21 mouse cellular contexts compared by ENCODE assay signal in genomic region chr2:50649656-50650055, GRCm38 (mm10).
"Had no signal": no experiment of that assay in that cellular context is flagged by ENCODE, and none has a peak within 500 bp of the region (broad histone marks: within the 10 kb centered on the region; RNA-seq: fewer than 3 reads in every experiment).

No protein-coding gene starts in this region.

- H3K4me3 ChIP-seq: intestine, embryonic 15.5 days; kidney, embryonic 15.5 days; left cerebral cortex, adult 2 months; neural tube, embryonic 12.5 days; neural tube, embryonic 15.5 days had no signal

- H3K36me3 ChIP-seq: intestine, embryonic 15.5 days; kidney, embryonic 15.5 days; neural tube, embryonic 12.5 days; neural tube, embryonic 15.5 days had no signal

- H3K9me3 ChIP-seq: intestine, embryonic 15.5 days; kidney, embryonic 15.5 days; neural tube, embryonic 12.5 days; neural tube, embryonic 15.5 days had no signal

- H3K9ac ChIP-seq: intestine, embryonic 15.5 days; kidney, embryonic 15.5 days; liver, embryonic 14.5 days; neural tube, embryonic 12.5 days; neural tube, embryonic 15.5 days had no signal

- ATAC-seq: intestine, embryonic 15.5 days had no signal

- H3K4me1 ChIP-seq: intestine, embryonic 15.5 days; neural tube, embryonic 12.5 days had no signal

- H3K27ac ChIP-seq: intestine, embryonic 15.5 days; kidney, embryonic 15.5 days; left cerebral cortex, adult 2 months; liver, embryonic 14.5 days; neural tube, embryonic 12.5 days; neural tube, embryonic 15.5 days had no signal

- DNase-seq: kidney, adult 11 months; kidney, adult 8-10 months; kidney, postnatal 10 days; kidney, postnatal 36 days; layer of hippocampus, postnatal 36 days; lung, adult 18-20 months; lung, postnatal 10 days; lung, postnatal 4 days; right cerebral cortex, adult 18-20 months; right cerebral cortex, postnatal 14 days; right cerebral cortex, postnatal 4 days; thymus, adult 18-20 months; thymus, postnatal 4 days had no signal

- H3K27me3 ChIP-seq: intestine, embryonic 15.5 days; kidney, embryonic 15.5 days; neural tube, embryonic 12.5 days; neural tube, embryonic 15.5 days had no signal

- H3K4me2 ChIP-seq: intestine, embryonic 15.5 days; kidney, embryonic 15.5 days; liver, embryonic 11.5 days; midbrain, embryonic 11.5 days; neural tube, embryonic 12.5 days; neural tube, embryonic 15.5 days had no signal
